Comparison of ENCODE assay signal across 14 mouse cellular contexts in the genomic region with DNA sequence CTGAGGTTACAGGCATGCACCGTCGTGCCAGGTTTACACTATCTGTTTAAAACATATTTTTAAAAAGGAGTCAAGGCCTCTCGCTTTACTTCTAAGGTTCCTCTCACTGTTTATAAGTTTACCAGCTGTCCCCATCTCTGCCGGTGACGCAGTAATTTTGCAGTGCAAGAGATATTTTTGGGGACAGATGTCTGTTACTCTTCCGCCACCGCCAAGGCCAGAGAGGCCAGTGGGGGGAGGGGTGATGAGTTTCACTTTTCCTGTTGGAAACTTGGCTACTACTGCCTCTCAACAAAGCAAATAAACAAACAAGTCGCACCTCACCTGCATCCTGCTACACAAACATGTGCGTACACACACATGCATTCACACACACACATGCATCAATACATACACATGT.
DNase-seq lines count a peak whose midpoint lies in the region; ATAC-seq and TF ChIP-seq lines count a peak whose summit lies in the region.
"Had no signal": no experiment of that assay in that cellular context is flagged by ENCODE, and none has a peak within 500 bp of the region (broad histone marks: within the 10 kb centered on the region; RNA-seq: fewer than 3 reads in every experiment).

No protein-coding gene starts in this region.

- WGBS in heart, embryonic 10.5 days = 49% methylated on average over 9 of the region's 9 CpGs
- WGBS in heart, postnatal 0 days = 43% methylated on average over 9 of the region's 9 CpGs
- 52% methylated on average over 9 of the region's 9 CpGs for WGBS in liver, embryonic 11.5 days

- no peak overlapping the region for H3K4me2 ChIP-seq in heart, postnatal 0 days (ENCODE audit: low read depth, low read length)
- no peak overlapping the region for H3K4me2 ChIP-seq in liver, embryonic 11.5 days
- H3K4me2 ChIP-seq: embryonic facial prominence, embryonic 12.5 days; hindbrain, embryonic 15.5 days; neural tube, embryonic 13.5 days had no signal

- no peak overlapping the region for H3K4me3 ChIP-seq in heart, embryonic 10.5 days
- no peak overlapping the region for H3K4me3 ChIP-seq in heart, postnatal 0 days (ENCODE audit: low read depth, low read length)
- no peak overlapping the region for H3K4me3 ChIP-seq in liver, embryonic 11.5 days (ENCODE audit: low read depth, low read length)
- H3K4me3 ChIP-seq: embryonic facial prominence, embryonic 12.5 days; hindbrain, embryonic 15.5 days; neural tube, embryonic 13.5 days had no signal

- no peaks in the 10 kb centered on the region for H3K9me3 ChIP-seq in heart, embryonic 10.5 days
- H3K9me3 ChIP-seq in heart, postnatal 0 days (replicated peaks; ENCODE audit: control insufficient read depth, low read length) = no peaks in the 10 kb centered on the region; the same call in 1 of the 2 replicates
- H3K9me3 ChIP-seq in liver, embryonic 11.5 days (ENCODE audit: control insufficient read depth, low read length) = no peaks in the 10 kb centered on the region
- H3K9me3 ChIP-seq: embryonic facial prominence, embryonic 12.5 days; hindbrain, embryonic 15.5 days; neural tube, embryonic 13.5 days had no signal

- TF ChIP-seq EP300 in heart, postnatal 0 days (IDR thresholded peaks at IDR 0.05; ENCODE audit: low read depth) = 0 out of 2 replicates have a peak, but pooled peaks have one; percentile 33

- H3K27ac ChIP-seq in heart, embryonic 10.5 days = no peak overlapping the region
- H3K27ac ChIP-seq in heart, postnatal 0 days (ENCODE audit: low read depth) = no peak overlapping the region
- H3K27ac ChIP-seq in liver, embryonic 11.5 days (ENCODE audit: low read depth, low read length) = no peak overlapping the region
- H3K27ac ChIP-seq: embryonic facial prominence, embryonic 12.5 days; hindbrain, embryonic 15.5 days; liver, embryonic 14.5 days; neural tube, embryonic 13.5 days had no signal

- peaks cover 14% of the 10 kb centered on the region for H3K4me1 ChIP-seq in heart, embryonic 10.5 days
- no peaks in the 10 kb centered on the region for H3K4me1 ChIP-seq in heart, postnatal 0 days (ENCODE audit: control insufficient read depth, insufficient read depth)
- H3K4me1 ChIP-seq in liver, embryonic 11.5 days (replicated peaks; ENCODE audit: control insufficient read depth, insufficient read depth, low read length) = no peaks in the 10 kb centered on the region; the same call in 1 of the 2 replicates

- H3K27me3 ChIP-seq in heart, embryonic 10.5 days (ENCODE audit: insufficient read depth, poor library complexity, severe bottlenecking) = no peaks in the 10 kb centered on the region
- H3K27me3 ChIP-seq in heart, postnatal 0 days (ENCODE audit: control insufficient read depth, insufficient read depth, low read length) = no peaks in the 10 kb centered on the region
- no peaks in the 10 kb centered on the region for H3K27me3 ChIP-seq in liver, embryonic 11.5 days (replicated peaks; ENCODE audit: control insufficient read depth, insufficient read depth, low read length)
- H3K27me3 ChIP-seq: embryonic facial prominence, embryonic 12.5 days; hindbrain, embryonic 15.5 days; neural tube, embryonic 13.5 days had no signal

- H3K9ac ChIP-seq in heart, postnatal 0 days (replicated peaks; ENCODE audit: low read depth, low read length) = no peak overlapping the region
- no peak overlapping the region for H3K9ac ChIP-seq in liver, embryonic 11.5 days (ENCODE audit: low read depth, low read length)
- H3K9ac ChIP-seq: embryonic facial prominence, embryonic 12.5 days; hindbrain, embryonic 15.5 days; liver, embryonic 14.5 days; neural tube, embryonic 13.5 days had no signal

- no peak for TF ChIP-seq CTCF in heart, postnatal 0 days (IDR thresholded peaks at IDR 0.05; ENCODE audit: low read depth)

- peak; percentile 96 for DNase-seq in heart, adult 11 months
- no peak for DNase-seq in heart, embryonic 10.5 days (ENCODE audit: low spot score)
- peak; percentile 11 to 49 for DNase-seq in spleen, postnatal 4 days (ENCODE audit: low spot score in 2 of 2)
- no peak for DNase-seq in spleen, postnatal 14 days (ENCODE audit: low spot score in 2 of 2)
- no peak for DNase-seq in heart, postnatal 0 days (ENCODE audit: low spot score)
- DNase-seq in liver, embryonic 11.5 days (ENCODE audit: low spot score) = peak; percentile 30
- no peak for DNase-seq in frontal cortex, adult 2 months (ENCODE audit: extremely low spot score in 1 of 2, low spot score in 1 of 2)
- DNase-seq in thymus, postnatal 25 days = no peak
- DNase-seq: cerebellum, adult 8-10 months; midbrain, embryonic 14.5 days had no signal

- ATAC-seq in heart, postnatal 0 days (ENCODE audit: insufficient read depth, low read depth) = no peak
- ATAC-seq in liver, embryonic 11.5 days (replicated peaks; ENCODE audit: low FRiP score) = no peak

- H3K36me3 ChIP-seq in heart, embryonic 10.5 days = no peaks in the 10 kb centered on the region
- H3K36me3 ChIP-seq in heart, postnatal 0 days (replicated peaks; ENCODE audit: control insufficient read depth, insufficient read depth, low read length) = no peaks in the 10 kb centered on the region
- no peaks in the 10 kb centered on the region for H3K36me3 ChIP-seq in liver, embryonic 11.5 days (ENCODE audit: control insufficient read depth, insufficient read depth, low read length)
- H3K36me3 ChIP-seq: embryonic facial prominence, embryonic 12.5 days; hindbrain, embryonic 15.5 days; neural tube, embryonic 13.5 days had no signal

Comparison
In these comparisons a context has a peak if more than half of its experiments do, and no peak if none do; other contexts are left out.
1. DNase-seq: peak in heart, adult 11 months (single experiment), spleen, postnatal 4 days (2 of 2) and liver, embryonic 11.5 days (single experiment); none in heart, embryonic 10.5 days (single experiment), spleen, postnatal 14 days (0 of 2), heart, postnatal 0 days (single experiment), frontal cortex, adult 2 months (0 of 2) and thymus, postnatal 25 days (single experiment).